Mouse (Mus musculus) bone marrow macrophage, adult 2 months (primary cell): ENCODE data around the gene Bpifb4.

Experiments
- CTCF ChIP-seq: IDR thresholded peaks from 2 replicates; pipeline ENCODE4 v1.5.1; 2012; ENCODE audit warnings: low read depth, mild to moderate bottlenecking, low read length, moderate library complexity
- POLR2A ChIP-seq: IDR thresholded peaks from 2 replicates; pipeline ENCODE4 v1.6.1; 2012; ENCODE audit warnings: mild to moderate bottlenecking, low read depth, low read length, borderline replicate concordance

DNA sequence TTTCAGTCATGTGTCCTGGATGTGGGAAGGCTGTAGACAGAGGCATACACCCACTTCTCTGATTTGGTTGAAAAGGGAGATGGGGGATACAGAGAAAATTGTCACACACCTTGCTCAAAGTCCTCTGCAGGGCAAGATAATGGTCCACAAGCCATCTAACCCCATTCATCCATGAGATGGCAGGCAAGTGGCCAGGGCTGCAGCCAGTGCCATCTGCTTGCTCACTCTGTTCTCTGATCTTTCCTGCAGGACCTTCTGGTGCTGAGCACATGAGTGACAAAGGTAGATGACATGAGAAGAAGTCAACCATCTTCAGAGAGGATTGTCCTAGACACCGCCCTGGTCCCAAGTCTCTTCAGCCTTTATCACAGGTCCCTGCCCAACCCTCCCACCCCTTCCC, 25.3 kb downstream of the Bpifb4 start:
- TF ChIP-seq CTCF (no peak), POLR2A (no peak)
